In genomic region chr9:119425217-119425975, GRCm38 (mm10) we compare ENCODE assay signal across 8 mouse cellular contexts. TPM values are rescaled to one million over a fixed set of nuclear protein-coding genes. Genes with fewer than 3 reads are reported as not detected.
A peak's percentile ranks its signal among the peaks of the same experiment; 100 is the strongest.
DNase-seq lines count a peak whose midpoint lies in the region; ATAC-seq and TF ChIP-seq lines count a peak whose summit lies in the region.

No protein-coding gene starts in this region.

- no peak overlapping the region for H3K27ac ChIP-seq in neural tube, embryonic 12.5 days
- no peak overlapping the region for H3K27ac ChIP-seq in forebrain, postnatal 0 days (ENCODE audit: low read depth, low read length)
- peak overlapping the region; percentile 66 for H3K27ac ChIP-seq in hindbrain, embryonic 13.5 days
- H3K27ac ChIP-seq in neural tube, embryonic 13.5 days (replicated peaks) = peak overlapping the region; percentile 70

- H3K4me2 ChIP-seq in neural tube, embryonic 12.5 days (replicated peaks) = no peak overlapping the region
- no peak overlapping the region for H3K4me2 ChIP-seq in forebrain, postnatal 0 days (ENCODE audit: low read depth)
- 0 out of 2 replicates have a peak overlapping the region, but pooled peaks have one; percentile 0 for H3K4me2 ChIP-seq in hindbrain, embryonic 13.5 days
- no peak overlapping the region for H3K4me2 ChIP-seq in neural tube, embryonic 13.5 days

- no peaks in the 10 kb centered on the region for H3K27me3 ChIP-seq in neural tube, embryonic 12.5 days (replicated peaks)
- H3K27me3 ChIP-seq in forebrain, postnatal 0 days (ENCODE audit: insufficient read depth, low read length) = no peaks in the 10 kb centered on the region
- H3K27me3 ChIP-seq in hindbrain, embryonic 13.5 days = no peaks in the 10 kb centered on the region
- H3K27me3 ChIP-seq in neural tube, embryonic 13.5 days = no peaks in the 10 kb centered on the region

- no peak overlapping the region for H3K9ac ChIP-seq in neural tube, embryonic 12.5 days
- H3K9ac ChIP-seq in forebrain, postnatal 0 days = no peak overlapping the region
- H3K9ac ChIP-seq in hindbrain, embryonic 13.5 days = peak overlapping the region; percentile 36
- peak overlapping the region; percentile 48; the same call in 1 of the 2 replicates for H3K9ac ChIP-seq in neural tube, embryonic 13.5 days

- H3K4me1 ChIP-seq in neural tube, embryonic 12.5 days = peaks cover 22% of the 10 kb centered on the region
- no peaks in the 10 kb centered on the region for H3K4me1 ChIP-seq in forebrain, postnatal 0 days (ENCODE audit: insufficient read depth)
- H3K4me1 ChIP-seq in hindbrain, embryonic 13.5 days (replicated peaks) = peaks cover 52% of the 10 kb centered on the region
- peaks cover 51% of the 10 kb centered on the region for H3K4me1 ChIP-seq in neural tube, embryonic 13.5 days (replicated peaks)

- H3K9me3 ChIP-seq in neural tube, embryonic 12.5 days = no peaks in the 10 kb centered on the region
- no peaks in the 10 kb centered on the region for H3K9me3 ChIP-seq in forebrain, postnatal 0 days (ENCODE audit: low read length)
- no peaks in the 10 kb centered on the region for H3K9me3 ChIP-seq in hindbrain, embryonic 13.5 days
- H3K9me3 ChIP-seq in neural tube, embryonic 13.5 days = no peaks in the 10 kb centered on the region

- ATAC-seq in neural tube, embryonic 12.5 days (ENCODE audit: low FRiP score, low read depth) = peak; percentile 34; the same call in 1 of the 2 replicates
- peak; percentile 72 for ATAC-seq in forebrain, postnatal 0 days
- ATAC-seq in hindbrain, embryonic 13.5 days (ENCODE audit: low FRiP score) = peak; percentile 55
- ATAC-seq in neural tube, embryonic 13.5 days (ENCODE audit: low read depth) = peak; percentile 50; the same call in 1 of the 2 replicates

- DNase-seq in neural tube, embryonic 10.5 days (ENCODE audit: extremely low spot score, low spot score) = no peak
- DNase-seq in forebrain, postnatal 0 days = no peak
- DNase-seq in liver = peak; percentile 27
- DNase-seq in right cerebral cortex, postnatal 36 days (ENCODE audit: low spot score in 2 of 2) = no peak
- DNase-seq in right cerebral cortex, adult 2 months (ENCODE audit: low spot score in 2 of 2) = no peak

- H3K4me3 ChIP-seq in neural tube, embryonic 12.5 days = no peak overlapping the region
- no peak overlapping the region for H3K4me3 ChIP-seq in forebrain, postnatal 0 days (ENCODE audit: low read depth, low read length)
- no peak overlapping the region for H3K4me3 ChIP-seq in hindbrain, embryonic 13.5 days
- H3K4me3 ChIP-seq in neural tube, embryonic 13.5 days = no peak overlapping the region

- H3K36me3 ChIP-seq in neural tube, embryonic 12.5 days = peaks cover 32% of the 10 kb centered on the region
- H3K36me3 ChIP-seq in forebrain, postnatal 0 days (ENCODE audit: insufficient read depth) = peaks cover 20% of the 10 kb centered on the region
- H3K36me3 ChIP-seq in hindbrain, embryonic 13.5 days = peaks cover 27% of the 10 kb centered on the region
- H3K36me3 ChIP-seq in neural tube, embryonic 13.5 days = peaks cover 31% of the 10 kb centered on the region

- TF ChIP-seq CTCF in forebrain, postnatal 0 days (IDR thresholded peaks at IDR 0.05; ENCODE audit: low read depth) = no peak

- WGBS in neural tube, embryonic 12.5 days = 65% methylated on average over 6 of the region's 7 CpGs
- whole genome bisulfite sequencing in forebrain, postnatal 0 days = 51% methylated on average over 7 of the region's 7 CpGs
- 64% methylated on average over 7 of the region's 7 CpGs for WGBS in hindbrain, embryonic 13.5 days
- WGBS in neural tube, embryonic 13.5 days = 57% methylated on average over 7 of the region's 7 CpGs

RNA-seq across cellular contexts. Expression of gene Exog, which starts 19.3 kb away (rescaled TPM):
- 43.5 and 44.4 TPM in 2 replicates for polyA plus RNA-seq in neural tube, embryonic 12.5 days (2016; fragmentation: Nextera tagmentation; extraction: Ambion mirVana)
- total RNA-seq in forebrain, postnatal 0 days (2014; rRNA removed) = 26.6 and 26.9 TPM in 2 replicates
- polyA plus RNA-seq in forebrain, postnatal 0 days (2015; fragmentation: Nextera tagmentation; extraction: Ambion mirVana) = 28.6 and 39.7 TPM in 2 replicates
- 48.4 and 51.2 TPM in 2 replicates for polyA plus RNA-seq in hindbrain, embryonic 13.5 days (2015; fragmentation: Nextera tagmentation; extraction: Ambion mirVana)
- polyA plus RNA-seq in neural tube, embryonic 13.5 days (2015; fragmentation: Nextera tagmentation; extraction: Ambion mirVana) = 45.4 and 47.2 TPM in 2 replicates

RNA-seq across cellular contexts. Expression of gene Acvr2b, which starts 23.5 kb away (rescaled TPM):
- 100 and 107 TPM in 2 replicates for polyA plus RNA-seq in neural tube, embryonic 12.5 days (2016; fragmentation: Nextera tagmentation; extraction: Ambion mirVana)
- total RNA-seq in forebrain, postnatal 0 days (2014; rRNA removed) = 13.4 and 26.7 TPM in 2 replicates
- 9.7 and 23.2 TPM in 2 replicates for polyA plus RNA-seq in forebrain, postnatal 0 days (2015; fragmentation: Nextera tagmentation; extraction: Ambion mirVana)
- polyA plus RNA-seq in hindbrain, embryonic 13.5 days (2015; fragmentation: Nextera tagmentation; extraction: Ambion mirVana) = 44.4 and 48.6 TPM in 2 replicates
- 53.7 and 53.9 TPM in 2 replicates for polyA plus RNA-seq in neural tube, embryonic 13.5 days (2015; fragmentation: Nextera tagmentation; extraction: Ambion mirVana)

Comparison
In these comparisons a context has a peak if more than half of its experiments do, and no peak if none do; other contexts are left out.
1. H3K27ac ChIP-seq: peak in hindbrain, embryonic 13.5 days (single experiment) and neural tube, embryonic 13.5 days (single experiment); none in neural tube, embryonic 12.5 days (single experiment) and forebrain, postnatal 0 days (single experiment).
2. H3K9ac ChIP-seq: peak in hindbrain, embryonic 13.5 days (single experiment) and neural tube, embryonic 13.5 days (single experiment); none in neural tube, embryonic 12.5 days (single experiment) and forebrain, postnatal 0 days (single experiment).
3. Peak in every context shown above with its lines, with median percentiles within 50 percentile points of each other: ATAC-seq.